Mouse (Mus musculus): ENCODE results near the gene Rorc. TPM values are rescaled to one million over a fixed set of nuclear protein-coding genes. Genes with fewer than 3 reads are reported as not detected.

The Rorc gene
- polyA plus RNA-seq, 1 experiment from 2014 or later: 8.1 TPM

DNA sequence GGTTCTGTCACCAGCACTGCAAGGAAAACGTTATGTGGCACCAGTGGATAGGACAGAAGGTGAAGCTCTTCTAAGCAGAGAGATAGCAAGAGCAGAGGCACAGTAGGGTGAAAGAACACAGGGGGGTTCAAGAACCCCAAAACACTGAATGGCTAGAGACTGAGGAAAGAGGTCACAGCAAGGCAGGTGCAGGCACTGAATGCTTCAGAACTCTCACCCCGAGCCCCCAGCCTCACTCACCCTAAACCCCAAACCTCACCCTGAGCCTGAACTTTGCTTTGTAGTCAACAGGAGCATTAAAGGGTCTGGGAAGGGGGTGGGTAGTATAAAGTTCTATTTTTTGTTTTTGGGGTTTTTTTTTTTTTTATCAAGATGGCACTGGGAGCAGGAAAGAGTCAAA lies 24.4 kb upstream of the Rorc start:
- Histone ChIP-seq H3K27me3 (ENCODE audit: control insufficient read depth, insufficient read depth, low read length) (no peaks in the 10 kb centered on the region), H3K27ac (replicated peaks in 1 of 2; ENCODE audit: control insufficient read depth in 1 of 2, insufficient read depth in 1 of 2, low read depth in 2 of 2, low read length in 2 of 2) (no peak overlapping the region), H3K9me3 (ENCODE audit: control insufficient read depth, low read length) (0 out of 2 replicates have a peak, but pooled peaks cover 2% of the 10 kb centered on the region), H3K36me3 (ENCODE audit: control insufficient read depth, insufficient read depth, low read length) (no peaks in the 10 kb centered on the region), H3K4me2 (ENCODE audit: low read length) (no peak overlapping the region), H3K9ac (ENCODE audit: low read length) (no peak overlapping the region), H3K4me3 (ENCODE audit: control insufficient read depth in 1 of 2, insufficient read depth in 1 of 2, low read depth in 1 of 2, low read length in 2 of 2) (no peak overlapping the region), H3K4me1 (ENCODE audit: control insufficient read depth in 2 of 2, insufficient read depth in 2 of 2, low read length in 2 of 2) (no peaks in the 10 kb centered on the region)
- ATAC-seq (ENCODE audit: insufficient number of reproducible peaks, insufficient read depth, low FRiP score, low read depth): no peak
- 57% methylated on average over 2 of the region's 2 CpGs for WGBS

DNA sequence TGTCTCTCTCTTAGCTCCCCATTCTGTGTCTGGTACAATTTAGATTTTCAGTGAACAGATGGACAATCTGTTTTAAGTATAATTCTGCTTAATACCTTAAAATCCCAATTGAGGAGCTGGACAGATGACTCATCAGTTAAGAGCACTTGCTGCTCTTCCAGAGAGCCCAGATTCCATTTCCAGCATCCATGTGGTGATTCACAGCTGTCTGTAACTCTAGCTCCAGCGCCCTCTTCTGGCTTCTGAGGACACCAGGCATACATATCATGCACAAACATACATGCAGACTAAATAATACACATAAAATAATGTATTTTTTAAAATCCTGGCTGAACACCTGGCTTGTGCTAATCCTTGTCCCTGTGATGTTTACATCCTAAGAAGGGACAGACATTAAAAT lies 11.8 kb upstream of the Rorc start:
- ATAC-seq (ENCODE audit: insufficient number of reproducible peaks, insufficient read depth, low FRiP score, low read depth): no peak
- 0% methylated on average over 1 of the region's 1 CpGs for WGBS
- Histone ChIP-seq H3K4me2 (ENCODE audit: low read length) (no peak overlapping the region), H3K9me3 (ENCODE audit: control insufficient read depth, low read length) (0 out of 2 replicates have a peak, but pooled peaks cover 5% of the 10 kb centered on the region), H3K4me3 (ENCODE audit: control insufficient read depth in 1 of 2, insufficient read depth in 1 of 2, low read depth in 1 of 2, low read length in 2 of 2) (no peak overlapping the region), H3K9ac (ENCODE audit: low read length) (no peak overlapping the region), H3K36me3 (ENCODE audit: control insufficient read depth, insufficient read depth, low read length) (no peaks in the 10 kb centered on the region), H3K4me1 (ENCODE audit: control insufficient read depth in 2 of 2, insufficient read depth in 2 of 2, low read length in 2 of 2) (no peaks in the 10 kb centered on the region), H3K27me3 (ENCODE audit: control insufficient read depth, insufficient read depth, low read length) (peaks cover 41% of the 10 kb centered on the region), H3K27ac (replicated peaks in 1 of 2; ENCODE audit: control insufficient read depth in 1 of 2, insufficient read depth in 1 of 2, low read depth in 2 of 2, low read length in 2 of 2) (no peak overlapping the region)

DNA sequence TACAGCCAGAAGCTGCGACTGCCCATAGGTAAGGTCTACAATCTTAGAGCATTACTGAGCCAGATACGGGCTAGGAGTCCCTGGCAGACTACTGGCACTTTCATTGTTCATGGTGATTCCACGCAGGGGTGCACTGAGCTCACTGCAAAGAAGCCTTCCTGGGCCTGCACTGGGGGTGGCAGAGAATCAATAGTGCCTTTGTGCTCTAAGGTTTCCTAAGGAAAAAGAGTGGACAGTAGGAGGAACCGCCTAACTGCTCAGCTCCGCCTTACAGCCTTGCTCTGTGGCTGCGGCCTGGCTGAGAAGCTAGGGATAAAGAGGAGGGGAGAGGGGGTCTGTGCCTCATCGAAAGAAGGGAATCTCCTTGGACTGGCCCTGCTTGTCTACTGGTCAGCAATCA lies 10.5 kb upstream of the Rorc start, which contains the start of gene C2cd4d:
Gene C2cd4d, plus strand, starts transcription at position 301 of the 400 bp plus-strand sequence.
- ATAC-seq (ENCODE audit: insufficient number of reproducible peaks, insufficient read depth, low FRiP score, low read depth): no peak
- WGBS: 61% methylated on average over 7 of the region's 7 CpGs
- Histone ChIP-seq H3K4me1 (ENCODE audit: control insufficient read depth in 2 of 2, insufficient read depth in 2 of 2, low read length in 2 of 2) (no peaks in the 10 kb centered on the region), H3K4me2 (ENCODE audit: low read length) (peak within 1 kb of the TSS; percentile 97), H3K27ac (replicated peaks in 1 of 2; ENCODE audit: control insufficient read depth in 1 of 2, insufficient read depth in 1 of 2, low read depth in 2 of 2, low read length in 2 of 2) (no peak within 1 kb of the TSS), H3K36me3 (ENCODE audit: control insufficient read depth, insufficient read depth, low read length) (no peaks in the 10 kb centered on the region), H3K9ac (ENCODE audit: low read length) (peak within 1 kb of the TSS; percentile 78), H3K27me3 (ENCODE audit: control insufficient read depth, insufficient read depth, low read length) (peaks cover 44% of the 10 kb centered on the region), H3K4me3 (ENCODE audit: control insufficient read depth in 1 of 2, insufficient read depth in 1 of 2, low read depth in 1 of 2, low read length in 2 of 2) (peak within 1 kb of the TSS; percentile 61 to 65), H3K9me3 (ENCODE audit: control insufficient read depth, low read length) (0 out of 2 replicates have a peak, but pooled peaks cover 3% of the 10 kb centered on the region)

DNA sequence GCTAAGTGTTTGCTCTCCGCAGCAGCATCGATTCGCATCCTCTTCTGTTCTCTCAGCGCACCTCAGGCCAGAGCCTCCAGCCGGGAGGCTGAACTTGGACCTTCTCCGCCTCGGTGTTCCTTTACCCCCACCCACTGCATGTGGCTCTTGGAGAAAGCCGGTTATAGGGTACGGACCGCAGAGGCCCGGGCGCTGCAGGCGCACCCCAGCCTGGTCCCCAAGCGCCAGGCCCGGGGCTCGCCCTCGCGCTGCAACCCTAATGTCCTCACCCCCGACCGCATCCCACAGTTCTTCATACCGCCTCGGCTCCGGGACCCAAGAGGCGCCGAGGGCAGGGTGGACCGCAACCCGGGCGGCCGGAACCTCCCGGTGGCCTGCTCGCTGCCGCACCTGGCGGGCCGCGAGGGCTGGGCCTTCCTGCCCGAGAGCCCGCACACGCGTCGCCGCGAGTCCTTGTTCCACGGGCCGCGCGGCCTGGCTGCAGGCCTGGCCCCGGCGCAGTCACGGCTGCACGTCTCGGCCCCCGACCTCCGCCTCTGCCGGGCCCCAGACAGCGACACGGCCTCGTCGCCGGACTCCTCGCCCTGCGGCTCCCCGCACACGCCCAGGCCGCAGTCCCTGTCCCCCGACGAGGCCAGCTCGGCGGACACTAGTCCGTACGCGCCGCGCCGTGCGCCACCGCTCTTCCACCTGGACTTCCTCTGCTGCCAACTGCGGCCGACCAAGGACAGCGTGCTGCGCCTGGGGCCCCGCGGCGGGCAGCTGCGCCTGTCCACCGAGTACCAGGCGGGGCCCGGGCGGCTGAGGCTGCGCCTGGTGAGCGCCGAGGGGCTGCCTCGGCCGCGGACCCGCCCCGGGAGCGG lies 9.1 kb upstream of the Rorc start:
- Histone ChIP-seq H3K4me2 (ENCODE audit: low read length) (peak overlapping the region; percentile 97), H3K9me3 (ENCODE audit: control insufficient read depth, low read length) (0 out of 2 replicates have a peak, but pooled peaks cover 3% of the 10 kb centered on the region), H3K27ac (replicated peaks in 1 of 2; ENCODE audit: control insufficient read depth in 1 of 2, insufficient read depth in 1 of 2, low read depth in 2 of 2, low read length in 2 of 2) (no peak overlapping the region), H3K27me3 (ENCODE audit: control insufficient read depth, insufficient read depth, low read length) (peaks cover 44% of the 10 kb centered on the region), H3K4me3 (ENCODE audit: control insufficient read depth in 1 of 2, insufficient read depth in 1 of 2, low read depth in 1 of 2, low read length in 2 of 2) (peak overlapping the region; percentile 61 to 65), H3K4me1 (ENCODE audit: control insufficient read depth in 2 of 2, insufficient read depth in 2 of 2, low read length in 2 of 2) (no peaks in the 10 kb centered on the region), H3K9ac (ENCODE audit: low read length) (peak overlapping the region; percentile 78), H3K36me3 (ENCODE audit: control insufficient read depth, insufficient read depth, low read length) (no peaks in the 10 kb centered on the region)
- peak; percentile 48 for ATAC-seq (ENCODE audit: insufficient number of reproducible peaks, insufficient read depth, low FRiP score, low read depth)
- WGBS: 5% methylated on average over 97 of the region's 97 CpGs

DNA sequence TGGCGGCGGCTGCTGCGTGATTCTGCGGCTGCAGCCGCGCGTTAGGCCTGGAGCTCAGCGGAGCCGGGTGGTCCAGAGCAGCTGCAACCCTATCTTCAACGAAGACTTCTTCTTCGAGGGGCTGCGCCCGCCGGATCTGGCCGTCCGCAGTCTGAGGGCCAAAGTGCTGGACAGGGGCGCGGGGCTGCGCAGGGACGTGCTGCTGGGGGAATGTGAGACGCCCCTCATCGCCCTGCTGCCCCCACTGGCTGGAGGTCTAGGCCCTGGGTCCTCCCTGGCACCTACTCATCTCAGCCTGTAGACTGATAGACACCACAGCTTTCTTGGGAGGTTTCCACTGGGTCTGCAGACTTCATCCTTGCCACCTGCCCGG lies 8.5 kb upstream of the Rorc start:
- 0 out of 2 replicates have a peak, but pooled peaks have one; percentile 42 for ATAC-seq (ENCODE audit: insufficient number of reproducible peaks, insufficient read depth, low FRiP score, low read depth)
- Histone ChIP-seq H3K9ac (ENCODE audit: low read length) (peak overlapping the region; percentile 78), H3K4me2 (ENCODE audit: low read length) (peak overlapping the region; percentile 97), H3K4me1 (ENCODE audit: control insufficient read depth in 2 of 2, insufficient read depth in 2 of 2, low read length in 2 of 2) (no peaks in the 10 kb centered on the region), H3K4me3 (ENCODE audit: control insufficient read depth in 1 of 2, insufficient read depth in 1 of 2, low read depth in 1 of 2, low read length in 2 of 2) (peak overlapping the region; percentile 61 to 65), H3K27ac (replicated peaks in 1 of 2; ENCODE audit: control insufficient read depth in 1 of 2, insufficient read depth in 1 of 2, low read depth in 2 of 2, low read length in 2 of 2) (no peak overlapping the region), H3K36me3 (ENCODE audit: control insufficient read depth, insufficient read depth, low read length) (no peaks in the 10 kb centered on the region), H3K9me3 (ENCODE audit: control insufficient read depth, low read length) (0 out of 2 replicates have a peak, but pooled peaks cover 3% of the 10 kb centered on the region), H3K27me3 (ENCODE audit: control insufficient read depth, insufficient read depth, low read length) (peaks cover 44% of the 10 kb centered on the region)
- WGBS: 5% methylated on average over 23 of the region's 23 CpGs

DNA sequence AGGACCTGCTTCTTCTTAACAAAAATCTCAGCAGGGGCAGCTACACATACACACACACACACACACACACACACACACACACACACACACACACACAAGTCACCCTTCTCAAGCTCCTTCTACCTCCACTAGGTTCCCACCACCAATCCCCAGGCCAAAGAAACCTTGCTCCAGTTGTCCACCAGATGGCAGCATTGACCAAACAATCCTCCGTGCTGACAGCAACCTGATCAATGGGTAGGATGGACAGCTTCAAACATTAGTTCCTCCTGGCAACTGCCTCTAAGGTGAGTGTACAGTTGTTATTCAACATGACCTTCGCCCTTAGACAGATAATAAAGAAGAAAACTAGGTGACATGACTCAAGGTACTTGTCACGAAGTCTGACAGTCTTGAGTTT lies 5.8 kb upstream of the Rorc start:
- WGBS: 23% methylated on average over 3 of the region's 3 CpGs
- 0 out of 2 replicates have a peak, but pooled peaks cover 3% of the 10 kb centered on the region for H3K9me3 ChIP-seq (ENCODE audit: control insufficient read depth, low read length)
- no peak overlapping the region for H3K4me3 ChIP-seq (ENCODE audit: control insufficient read depth in 1 of 2, insufficient read depth in 1 of 2, low read depth in 1 of 2, low read length in 2 of 2)
- H3K27me3 ChIP-seq (ENCODE audit: control insufficient read depth, insufficient read depth, low read length): peaks cover 42% of the 10 kb centered on the region
- peaks cover 0 to 5% of the 10 kb centered on the region in 2 experiments; a peak in 2 of 4 replicates for H3K4me1 ChIP-seq (ENCODE audit: control insufficient read depth in 2 of 2, insufficient read depth in 2 of 2, low read length in 2 of 2)
- no peak for ATAC-seq (ENCODE audit: insufficient number of reproducible peaks, insufficient read depth, low FRiP score, low read depth)
- no peak overlapping the region for H3K27ac ChIP-seq (replicated peaks in 1 of 2; ENCODE audit: control insufficient read depth in 1 of 2, insufficient read depth in 1 of 2, low read depth in 2 of 2, low read length in 2 of 2)
- H3K9ac ChIP-seq (ENCODE audit: low read length): no peak overlapping the region
- no peak overlapping the region for H3K4me2 ChIP-seq (ENCODE audit: low read length)
- no peaks in the 10 kb centered on the region for H3K36me3 ChIP-seq (ENCODE audit: control insufficient read depth, insufficient read depth, low read length)

DNA sequence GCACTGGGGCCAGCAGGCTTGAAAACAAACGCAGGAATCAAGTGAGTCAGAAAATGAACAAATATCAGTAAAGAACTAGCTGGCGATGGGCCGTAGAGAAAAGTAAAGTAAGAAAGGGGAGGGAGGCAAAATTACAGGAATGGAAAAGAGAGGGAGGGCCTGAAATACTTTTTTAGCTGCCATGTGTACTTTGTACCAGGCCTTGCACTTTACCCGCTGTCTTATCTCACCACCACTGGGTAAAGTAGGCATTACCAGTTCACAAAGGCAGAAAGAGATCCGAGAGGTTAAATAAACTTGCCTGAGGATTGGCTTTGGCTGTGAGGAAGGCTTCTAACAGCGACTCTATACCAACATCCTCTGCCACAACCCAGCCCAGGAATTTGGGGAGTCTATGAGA lies 5.1 kb upstream of the Rorc start:
- peaks cover 35% of the 10 kb centered on the region for H3K27me3 ChIP-seq (ENCODE audit: control insufficient read depth, insufficient read depth, low read length)
- no peak for ATAC-seq (ENCODE audit: insufficient number of reproducible peaks, insufficient read depth, low FRiP score, low read depth)
- peaks cover 2 to 13% of the 10 kb centered on the region in 2 experiments; a peak in 3 of 4 replicates for H3K4me1 ChIP-seq (ENCODE audit: control insufficient read depth in 2 of 2, insufficient read depth in 2 of 2, low read length in 2 of 2)
- H3K4me3 ChIP-seq (ENCODE audit: control insufficient read depth in 1 of 2, insufficient read depth in 1 of 2, low read depth in 1 of 2, low read length in 2 of 2): no peak overlapping the region
- no peak overlapping the region for H3K27ac ChIP-seq (replicated peaks in 1 of 2; ENCODE audit: control insufficient read depth in 1 of 2, insufficient read depth in 1 of 2, low read depth in 2 of 2, low read length in 2 of 2)
- H3K9ac ChIP-seq (ENCODE audit: low read length): no peak overlapping the region
- H3K36me3 ChIP-seq (ENCODE audit: control insufficient read depth, insufficient read depth, low read length): no peaks in the 10 kb centered on the region
- H3K4me2 ChIP-seq (ENCODE audit: low read length): no peak overlapping the region
- WGBS: 69% methylated on average over 6 of the region's 6 CpGs
- H3K9me3 ChIP-seq (ENCODE audit: control insufficient read depth, low read length): 0 out of 2 replicates have a peak, but pooled peaks cover 3% of the 10 kb centered on the region
